Mouse (Mus musculus): ENCODE results near the gene Lsm2.

- no peak for TF ChIP-seq POLR2A (IDR thresholded peaks at IDR 0.05; ENCODE audit: borderline replicate concordance, low read depth, low read length)
- TF ChIP-seq CTCF (IDR thresholded peaks at IDR 0.05; ENCODE audit: low read depth, low read length): no peak
These were observed 48.2 kb downstream of the Lsm2 start for GRCm38 (mm10) chr17:35029691-35030532.
